Mouse (Mus musculus) hindlimb bud, embryonic 11.5 days (tissue): Measurements from ENCODE around the gene Armcx5.
"Not testable (repeated sequence)": the region's sequence is repeated elsewhere in the genome, so short reads cannot be mapped to it uniquely, and the experiment has no call there.

Experiments
- DNase-seq: peaks from one replicate; pipeline ENCODE4 v3.0.0-alpha.2; 2012; ENCODE audit warnings: low read depth, low spot score; ENCODE audit errors: extremely low spot score

The Armcx5 gene

GRCm38 (mm10) chrX:135742304-135743055 is at the start of gene Armcx5, which contains the start of gene Gprasp1:
TSS of gene Armcx5 (plus strand) at chrX:135742733.
TSS of gene Gprasp1 (plus strand) at chrX:135742733.
- DNase-seq: peak; percentile 69

DNA sequence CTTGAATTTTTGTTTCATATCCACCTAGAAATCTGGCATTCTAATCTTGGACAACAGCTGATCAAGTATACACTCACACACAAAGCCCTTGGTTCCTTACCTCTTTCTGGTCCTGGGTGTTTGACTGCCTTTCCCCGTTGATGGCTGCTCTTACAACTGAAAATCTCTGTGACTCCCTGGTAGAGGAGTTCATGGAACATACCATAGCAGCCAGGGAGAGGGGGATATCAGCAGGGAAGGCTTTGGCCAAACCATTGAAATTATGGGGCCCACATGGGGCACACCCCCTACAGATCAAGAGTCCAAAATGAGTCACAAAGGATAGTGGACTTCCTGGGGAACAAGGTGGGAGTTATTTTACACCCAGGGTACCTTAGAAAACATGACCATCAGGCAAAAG is 48.9 kb upstream of the Armcx5 start, which contains the start of gene Tcp11x2:
Tcp11x2 (minus strand) TSS at position 158 of the 400 bp plus-strand sequence.
- DNase-seq: no peak

DNA sequence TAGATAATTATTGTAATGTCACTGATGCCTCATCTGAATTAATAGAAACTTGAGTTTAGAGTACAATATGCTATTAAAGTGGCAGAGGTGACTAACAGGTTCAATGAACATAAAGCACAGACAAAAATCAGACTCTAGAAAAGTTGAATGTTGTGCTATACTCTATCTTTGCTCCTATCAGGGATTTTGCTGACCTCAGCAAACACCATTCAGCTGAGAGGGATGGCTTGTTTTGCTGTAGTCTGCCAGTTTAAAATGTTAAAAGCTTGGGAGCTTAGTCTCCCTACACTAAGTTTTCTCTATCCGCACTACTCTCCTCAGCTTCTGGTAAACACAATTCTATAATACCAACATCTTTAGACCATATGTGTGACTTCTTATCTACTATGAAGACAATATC is 39.4 kb upstream of the Armcx5 start:
- DNase-seq: no peak

GRCm38 (mm10) chrX:135704349-135704748 is 38.2 kb upstream of the Armcx5 start:
- DNase-seq: no peak

- DNase-seq: no peak
Measured at GRCm38 (mm10) chrX:135712845-135713244, 29.7 kb upstream of the Armcx5 start.

GRCm38 (mm10) chrX:135725161-135725560 is 17.4 kb upstream of the Armcx5 start, which contains the start of gene Tmsb15a:
TSS of gene Tmsb15a (minus strand) at chrX:135725261.
- no peak for DNase-seq

DNA sequence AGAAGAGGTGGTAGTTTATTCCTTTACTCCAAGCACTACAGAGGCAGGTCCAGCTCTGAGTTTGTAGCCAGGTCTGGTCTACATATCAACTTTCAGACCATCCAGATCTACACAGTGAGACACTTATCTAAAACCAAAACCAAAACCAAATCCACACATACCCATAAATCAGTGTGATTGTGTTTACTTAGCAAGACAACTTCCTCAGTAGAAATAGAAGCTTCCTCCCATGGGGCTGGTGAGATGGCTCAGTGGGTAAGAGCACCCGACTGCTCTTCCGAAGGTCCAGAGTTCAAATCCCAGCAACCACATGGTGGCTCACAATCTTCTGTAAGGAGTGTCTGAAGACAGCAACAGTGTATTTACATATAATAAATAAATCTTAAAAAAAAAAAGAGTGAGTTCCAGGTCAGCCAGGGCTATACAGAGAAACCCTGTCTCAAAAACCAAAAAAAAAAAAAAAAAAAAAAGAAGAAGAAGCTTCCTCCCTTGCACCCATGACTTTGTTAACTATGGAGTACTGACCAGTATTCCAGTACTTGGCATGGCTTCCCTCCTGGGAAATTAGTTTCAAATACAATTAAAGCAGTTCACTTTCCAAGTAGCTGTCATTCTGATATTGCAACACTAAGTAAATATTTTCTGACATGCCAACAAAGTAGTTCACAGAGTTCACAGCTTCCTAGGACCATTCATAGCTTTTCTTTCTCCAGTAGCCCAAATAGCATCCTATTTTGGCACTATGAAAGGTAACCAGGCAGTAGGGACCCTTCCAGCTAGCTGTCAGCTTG is 3.6 kb upstream of the Armcx5 start:
- no peak for DNase-seq

- no peak for DNase-seq
Measured at GRCm38 (mm10) chrX:135743056-135743355, 473 bp downstream of the Armcx5 start.

DNA sequence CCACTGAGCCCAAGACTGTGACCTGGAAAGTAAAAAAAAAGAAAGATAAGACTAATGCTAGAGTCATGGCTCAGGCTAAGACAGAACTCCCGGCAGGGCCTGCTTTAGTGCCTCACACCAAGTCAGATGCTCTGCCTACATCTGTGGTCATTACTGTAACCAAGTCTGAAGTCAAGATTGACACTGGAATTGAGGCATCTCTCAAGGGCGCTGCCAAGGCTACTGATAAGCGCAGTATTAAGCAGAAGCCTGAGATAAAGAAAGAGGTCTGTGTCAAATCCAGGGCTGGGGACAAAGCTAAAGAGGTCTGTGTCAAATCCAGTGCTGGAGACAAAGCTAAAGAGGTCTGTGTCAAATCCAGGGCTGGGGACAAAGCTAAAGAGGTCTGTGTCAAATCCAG is 2.8 kb downstream of the Armcx5 start:
- DNase-seq: not testable (repeated sequence)

DNA sequence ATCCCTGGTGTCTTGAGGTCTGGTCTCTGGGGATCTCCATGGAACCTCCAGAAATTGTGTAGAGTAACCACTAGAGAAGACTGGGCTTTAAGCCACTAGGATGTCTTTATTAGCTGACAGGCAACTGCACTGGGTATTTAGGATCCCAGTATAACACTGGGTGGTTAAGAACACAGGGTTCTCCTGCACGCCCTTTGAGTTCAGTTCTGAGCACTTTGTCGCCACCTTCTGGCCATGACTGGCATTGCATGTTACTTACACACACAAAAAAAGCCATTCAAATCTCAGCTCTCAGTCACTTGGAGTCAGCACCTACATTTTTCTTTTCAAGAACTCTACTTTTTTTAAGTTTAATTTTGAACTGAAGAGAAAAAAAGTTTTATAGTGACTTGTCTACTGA is 10.3 kb downstream of the Armcx5 start:
- DNase-seq: peak; percentile 53

DNA sequence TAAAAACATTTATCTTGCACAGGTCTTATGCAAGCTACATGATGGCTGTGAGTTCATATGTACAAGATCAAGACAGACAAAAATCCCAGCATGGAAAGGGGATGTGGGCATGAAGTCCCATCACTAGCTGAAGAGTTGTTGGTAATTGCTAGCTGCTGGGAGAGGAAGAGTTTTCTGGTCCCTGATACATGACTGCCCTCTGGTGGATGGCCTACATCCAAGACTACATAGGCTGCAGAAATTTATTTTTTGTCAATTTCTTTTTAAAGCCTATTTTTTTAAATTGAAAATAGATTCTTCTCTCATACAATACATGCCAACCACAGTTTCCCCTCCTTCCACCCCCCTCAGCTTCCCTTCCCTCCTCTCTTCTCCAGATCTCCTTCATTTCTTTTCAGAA is 19.2 kb downstream of the Armcx5 start:
- no peak for DNase-seq

DNA sequence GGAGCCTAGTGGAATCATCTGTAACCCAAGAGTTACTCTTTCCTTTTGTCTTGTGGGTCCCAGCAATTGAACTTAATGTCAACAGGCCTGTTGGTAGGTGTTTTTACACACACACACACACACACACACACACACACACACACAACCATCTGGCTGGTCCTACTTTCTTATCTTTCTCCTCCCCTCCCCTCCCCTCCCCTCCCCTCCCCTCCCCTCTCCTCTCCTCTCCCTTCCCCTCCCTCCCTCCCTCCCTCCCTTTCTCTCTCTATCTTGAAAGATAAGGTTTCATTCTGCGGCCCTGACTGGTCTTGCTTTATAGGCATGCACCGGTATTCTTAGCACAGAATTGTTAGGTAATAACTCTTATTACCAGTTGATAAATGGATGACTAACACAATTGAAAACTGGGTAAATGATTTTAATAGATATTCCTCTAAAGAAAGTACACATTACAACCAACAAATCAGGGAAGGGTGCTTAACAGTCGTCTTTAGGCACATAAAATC is 25.6 kb downstream of the Armcx5 start:
- no peak for DNase-seq

GRCm38 (mm10) chrX:135768565-135768964 is 26.0 kb downstream of the Armcx5 start:
- DNase-seq: no peak

GRCm38 (mm10) chrX:135791536-135791935 is 49.0 kb downstream of the Armcx5 start:
- DNase-seq: no peak

DNA sequence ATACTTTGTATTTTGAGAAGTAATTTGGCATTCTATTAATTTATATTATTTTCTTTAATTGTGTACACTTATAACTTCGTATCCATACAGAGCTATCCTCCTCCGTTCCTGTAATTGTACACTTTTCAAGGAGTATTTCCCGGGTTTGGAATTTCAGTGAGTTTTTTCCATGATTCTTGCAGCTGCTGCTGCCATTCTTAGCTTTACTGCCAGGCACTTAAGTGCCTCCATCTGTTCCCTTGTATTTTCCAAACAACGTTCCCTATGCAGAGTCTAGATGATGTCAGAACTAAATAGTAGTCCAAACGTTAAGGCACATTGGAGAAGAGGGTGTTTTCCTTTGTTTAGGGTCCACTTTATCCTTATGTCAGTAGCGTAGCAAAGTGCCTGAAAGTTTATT is 49.8 kb downstream of the Armcx5 start:
- no peak for DNase-seq

DNA sequence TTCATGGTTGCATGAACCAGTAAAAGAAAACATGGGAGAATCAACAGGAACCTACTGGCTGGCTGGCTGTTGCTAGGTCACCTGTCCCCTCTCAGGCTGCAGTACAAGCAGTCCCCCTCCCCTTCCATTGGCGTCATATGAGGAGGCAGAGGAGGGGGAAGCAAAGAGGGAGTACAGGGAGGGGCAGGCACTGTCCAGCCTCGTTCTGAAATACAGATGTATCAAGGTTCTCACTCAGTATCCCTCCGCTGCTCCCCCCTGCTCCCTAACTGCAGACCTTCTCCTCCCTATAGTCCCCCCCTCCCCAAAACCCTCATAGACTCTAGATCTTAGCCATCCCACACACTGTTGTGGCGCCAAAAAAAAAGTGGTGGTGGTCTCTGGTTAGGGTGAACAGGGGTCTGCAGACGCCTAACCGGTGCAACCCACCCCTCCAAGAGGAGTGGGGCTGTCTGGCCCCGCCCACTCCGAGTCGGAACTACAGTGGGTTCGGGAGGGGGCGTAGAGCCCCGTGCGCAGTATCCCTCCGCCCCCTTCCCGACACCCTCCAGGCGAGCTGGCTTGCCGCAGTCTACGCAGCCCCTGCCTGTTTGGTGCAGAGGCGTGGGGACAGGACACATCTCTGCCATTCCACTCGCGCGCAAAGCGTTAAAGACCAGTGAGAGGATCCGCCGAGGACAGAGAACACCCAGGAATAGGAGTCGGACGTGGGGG is 53.2 kb downstream of the Armcx5 start:
- DNase-seq: peak; percentile 12

DNA sequence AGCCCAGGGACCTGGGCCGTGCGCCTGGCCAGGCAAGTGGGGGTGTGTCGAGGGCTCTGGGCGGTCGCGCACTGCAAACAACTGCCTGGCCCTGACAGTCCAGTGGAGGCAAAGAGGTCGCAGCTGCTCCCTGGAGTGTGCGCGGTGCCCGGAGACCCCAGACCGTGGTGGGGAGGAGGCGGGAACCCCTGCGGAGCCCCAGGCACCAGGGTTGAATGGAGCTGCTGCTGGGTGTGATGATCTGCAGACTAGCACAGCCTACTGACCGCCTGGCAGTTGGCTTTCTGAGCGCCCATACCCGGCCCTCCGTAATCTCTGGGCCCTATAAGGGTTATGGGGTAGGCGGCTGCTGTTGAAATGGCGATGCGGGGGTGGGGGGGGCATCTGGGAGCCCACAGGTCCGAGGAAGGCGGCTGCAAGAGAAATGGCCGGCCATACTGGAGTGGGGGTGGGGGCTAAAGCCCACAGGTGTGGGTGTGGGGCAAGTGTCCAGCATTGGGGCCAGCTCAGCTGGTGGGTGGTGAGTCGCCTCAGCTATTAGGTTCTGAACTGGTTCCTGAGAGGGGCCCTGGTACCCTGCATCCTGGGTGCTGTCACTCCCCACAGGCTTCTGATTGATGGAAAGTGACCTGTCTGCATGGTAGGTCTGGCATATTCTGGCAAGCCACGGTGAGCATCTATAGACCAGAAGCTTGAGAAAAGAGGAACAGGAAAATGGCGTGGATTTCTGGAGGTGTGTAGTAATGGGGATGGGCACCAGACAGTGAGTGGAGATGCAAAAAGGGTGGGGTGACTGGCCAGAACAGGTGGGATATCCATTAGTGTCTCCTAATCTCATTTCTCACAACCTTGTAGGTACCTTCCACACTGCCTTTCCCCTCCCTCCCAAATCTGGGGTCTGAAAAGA is 54.0 kb downstream of the Armcx5 start:
- DNase-seq: not testable (repeated sequence)
